Comparison of ENCODE assay signal across 19 mouse cellular contexts in the genomic region with DNA sequence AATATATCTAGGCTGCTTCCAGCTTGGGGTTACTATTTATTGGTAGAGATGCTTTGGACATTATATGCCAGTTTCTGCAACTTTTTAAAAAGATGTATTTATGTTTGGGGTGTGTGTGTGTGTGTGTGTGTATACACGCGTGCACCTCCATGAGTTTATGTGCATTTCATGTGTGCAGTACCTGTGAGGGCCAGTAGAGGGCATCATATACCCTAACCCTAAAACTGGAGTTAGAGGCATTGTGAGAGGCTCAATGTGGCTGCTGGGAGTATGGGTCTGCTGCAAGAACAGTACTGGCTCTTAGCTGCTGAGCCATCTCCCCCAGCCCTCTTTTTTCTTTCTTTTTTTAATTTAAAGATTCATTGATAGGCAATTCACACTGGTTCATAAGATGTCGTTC. TPM values are rescaled to one million over a fixed set of nuclear protein-coding genes. Genes with fewer than 3 reads are reported as not detected.
A peak's percentile ranks its signal among the peaks of the same experiment; 100 is the strongest.
DNase-seq lines count a peak whose midpoint lies in the region; ATAC-seq and TF ChIP-seq lines count a peak whose summit lies in the region.
"Had no signal": no experiment of that assay in that cellular context is flagged by ENCODE, and none has a peak within 500 bp of the region (broad histone marks: within the 10 kb centered on the region; RNA-seq: fewer than 3 reads in every experiment).

No protein-coding gene starts in this region.

- TF ChIP-seq EP300 in stomach, postnatal 0 days (optimal IDR thresholded peaks at IDR 0.05): no peak

- no peak overlapping the region for H3K4me3 ChIP-seq in gastrocnemius, adult 2 months
- H3K4me3 ChIP-seq in layer of hippocampus, adult 2 months: no peak overlapping the region
- H3K4me3 ChIP-seq in testis, adult 2 months (ENCODE audit: control insufficient read depth, low read depth, low read length): no peak overlapping the region
- H3K4me3 ChIP-seq in stomach, postnatal 0 days (ENCODE audit: low read depth, low read length): no peak overlapping the region
- H3K4me3 ChIP-seq: hindbrain, embryonic 13.5 days; midbrain, embryonic 12.5 days had no signal

- no peak overlapping the region for H3K27ac ChIP-seq in gastrocnemius, adult 2 months
- no peak overlapping the region for H3K27ac ChIP-seq in layer of hippocampus, adult 2 months
- H3K27ac ChIP-seq in testis, adult 2 months (ENCODE audit: control insufficient read depth, insufficient read depth, low read depth, low read length): no peak overlapping the region
- H3K27ac ChIP-seq in stomach, postnatal 0 days (replicated peaks): no peak overlapping the region
- H3K27ac ChIP-seq: hindbrain, embryonic 13.5 days; macrophage; midbrain, embryonic 12.5 days had no signal

- WGBS in stomach, postnatal 0 days: 90% methylated on average over 3 of the region's 3 CpGs

- H3K4me1 ChIP-seq in testis, adult 2 months (ENCODE audit: control insufficient read depth, insufficient read depth, low read length): no peaks in the 10 kb centered on the region
- H3K4me1 ChIP-seq in stomach, postnatal 0 days (replicated peaks; ENCODE audit: control insufficient read depth, insufficient read depth): no peaks in the 10 kb centered on the region
- H3K4me1 ChIP-seq: hindbrain, embryonic 13.5 days; midbrain, embryonic 12.5 days had no signal

- 0 out of 2 replicates have a peak, but pooled peaks cover 2% of the 10 kb centered on the region for H3K9me3 ChIP-seq in stomach, postnatal 0 days (ENCODE audit: control insufficient read depth, low read length)

- TF ChIP-seq CTCF in gastrocnemius, adult 2 months (IDR thresholded peaks at IDR 0.05): peak; percentile 34
- peak; percentile 56 for TF ChIP-seq CTCF in layer of hippocampus, adult 2 months (conservative IDR thresholded peaks at IDR 0.05)
- TF ChIP-seq CTCF in testis, adult 2 months (IDR thresholded peaks at IDR 0.05; ENCODE audit: control insufficient read depth, insufficient read depth, insufficient replicate concordance, low read depth, low read length): peak; percentile 26; the same call in 1 of the 2 replicates
- TF ChIP-seq CTCF in stomach, postnatal 0 days (IDR thresholded peaks at IDR 0.05; ENCODE audit: low read depth): peak; percentile 52

- H3K4me2 ChIP-seq in stomach, postnatal 0 days (replicated peaks; ENCODE audit: low read depth): no peak overlapping the region
- H3K4me2 ChIP-seq: hindbrain, embryonic 13.5 days; midbrain, embryonic 12.5 days had no signal

- H3K36me3 ChIP-seq in testis, adult 2 months (ENCODE audit: control insufficient read depth, insufficient read depth, low read length): no peaks in the 10 kb centered on the region
- no peaks in the 10 kb centered on the region for H3K36me3 ChIP-seq in stomach, postnatal 0 days (ENCODE audit: control insufficient read depth, insufficient read depth, low read length)
- H3K36me3 ChIP-seq: hindbrain, embryonic 13.5 days; midbrain, embryonic 12.5 days had no signal

- intact Hi-C loops in gastrocnemius, adult 2 months (cut with DNase I): no loop called here

- no peak for ATAC-seq in stomach, postnatal 0 days (ENCODE audit: low FRiP score, low TSS enrichment)

- TF ChIP-seq POLR2A in testis, adult 2 months (IDR thresholded peaks at IDR 0.05; ENCODE audit: control insufficient read depth, low read depth, low read length): no peak

- no peaks in the 10 kb centered on the region for H3K27me3 ChIP-seq in testis, adult 2 months (ENCODE audit: control insufficient read depth, insufficient read depth, low read length)
- no peaks in the 10 kb centered on the region for H3K27me3 ChIP-seq in stomach, postnatal 0 days (ENCODE audit: control insufficient read depth, insufficient read depth, low read length)
- H3K27me3 ChIP-seq: hindbrain, embryonic 13.5 days; midbrain, embryonic 12.5 days had no signal

- DNase-seq in gastrocnemius, adult 2 months: no peak
- no peak for DNase-seq in gastrocnemius, adult 8-10 months (ENCODE audit: low spot score in 2 of 2)
- DNase-seq in layer of hippocampus, adult 2 months (ENCODE audit: low spot score in 2 of 2): no peak
- DNase-seq in layer of hippocampus, postnatal 14 days (ENCODE audit: low spot score in 2 of 2): no peak
- DNase-seq in testis, postnatal 14 days (ENCODE audit: low spot score): no peak
- no peak for DNase-seq in stomach, postnatal 0 days (ENCODE audit: low spot score)
- DNase-seq in frontal cortex, postnatal 36 days (ENCODE audit: low spot score in 2 of 2): no peak
- DNase-seq: cerebellum, postnatal 10 days; heart, adult 18-20 months; kidney, adult 18-20 months; kidney, postnatal 4 days; left cerebral cortex, postnatal 4 days; retina, postnatal 1 day had no signal

- H3K9ac ChIP-seq in stomach, postnatal 0 days (ENCODE audit: low read length): no peak overlapping the region
- H3K9ac ChIP-seq: hindbrain, embryonic 13.5 days; midbrain, embryonic 12.5 days had no signal

RNA-seq across cellular contexts. Expression of a gene that starts 23.0 kb away (rescaled TPM):
- total RNA-seq in gastrocnemius, adult 2 months (2021): 10 to 100 TPM; 15.4 to 47.2 TPM
- 10 to 100 TPM; 10.5 to 19.6 (median 14.7) TPM for total RNA-seq in gastrocnemius, adult 8-10 months (2022)
- total RNA-seq in layer of hippocampus, adult 2 months (2021): 1 to 10 TPM; 3.1 to 3.9 TPM
- total RNA-seq in layer of hippocampus, postnatal 14 days (2021): 1 to 10 TPM; 3.4 to 3.7 TPM
- polyA plus RNA-seq in testis, adult 2 months (2012; rRNA removed): 0.63 and 1.6 TPM in 2 replicates
- polyA plus RNA-seq in stomach, postnatal 0 days (2015; fragmentation: Nextera tagmentation; extraction: Ambion mirVana): 16.8 and 18.8 TPM in 2 replicates
- total RNA-seq: CH12.LX; neutrophil, adult 5-6 weeks had no signal
- polyA plus RNA-seq: macrophage had no signal

RNA-seq across cellular contexts. Expression of a gene that starts 53.7 kb away (rescaled TPM):
- 10 to 100 TPM; 44.7 to 57.0 TPM for total RNA-seq in gastrocnemius, adult 2 months (2021)
- total RNA-seq in gastrocnemius, adult 8-10 months (2022): 10 to 100 TPM; 52.8 to 58.2 (median 55.1) TPM
- total RNA-seq in layer of hippocampus, adult 2 months (2021): 10 to 100 TPM; 18.6 to 22.3 TPM
- 10 to 100 TPM; 24.2 to 24.7 TPM for total RNA-seq in layer of hippocampus, postnatal 14 days (2021)
- 33.4 and 39.5 TPM in 2 replicates for polyA plus RNA-seq in testis, adult 2 months (2012; rRNA removed)
- polyA plus RNA-seq in stomach, postnatal 0 days (2015; fragmentation: Nextera tagmentation; extraction: Ambion mirVana): 38.8 and 40.2 TPM in 2 replicates
